Mouse (Mus musculus) v-Abl transformed pro-B cells (cell line): Measurements from ENCODE around the gene Abhd5.

ENCODE experiments used
- in situ Hi-C, 2 experiments: fragments of 400-800 bp; cut with MboI; formaldehyde crosslinking; loops; one replicate each; pipeline ENCODE4 v1.15.1; 2025; ENCODE audit not compliant: unreplicated experiment in 2 of 2

The Abhd5 gene

GRCm38 (mm10) chr9:122351303-122352024 is at the start of gene Abhd5:
TSS of gene Abhd5 (plus strand) at chr9:122351608.
- in situ Hi-C loops = no loop called here

DNA sequence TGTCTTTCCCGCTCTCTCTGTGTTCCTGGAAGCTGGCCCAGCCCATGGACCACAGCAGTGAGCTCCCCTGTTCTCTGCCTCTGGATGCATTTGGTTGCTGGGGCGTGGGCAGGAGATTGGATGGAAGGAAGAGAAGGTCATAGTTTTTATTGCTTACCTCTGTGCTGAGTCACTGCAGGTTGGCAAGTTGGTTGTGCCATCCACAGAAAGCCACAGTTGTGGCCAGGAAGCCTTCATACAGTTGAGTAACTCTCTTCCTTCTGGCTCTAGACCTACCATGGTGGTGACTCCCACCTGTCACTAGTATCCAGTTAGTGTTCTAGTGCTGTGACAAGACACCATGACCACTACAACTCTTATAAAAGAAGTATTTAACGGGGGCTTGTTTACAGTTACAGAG is 46.1 kb upstream of the Abhd5 start:
- in situ Hi-C loops = loop anchor here (5.0 to 25.0 kb wide), 3 partner anchors 58 to 818 kb away; partner anchors contain the start of genes Ccdc13 (in 1 of the 2) and Cck (in 1 of the 2)

DNA sequence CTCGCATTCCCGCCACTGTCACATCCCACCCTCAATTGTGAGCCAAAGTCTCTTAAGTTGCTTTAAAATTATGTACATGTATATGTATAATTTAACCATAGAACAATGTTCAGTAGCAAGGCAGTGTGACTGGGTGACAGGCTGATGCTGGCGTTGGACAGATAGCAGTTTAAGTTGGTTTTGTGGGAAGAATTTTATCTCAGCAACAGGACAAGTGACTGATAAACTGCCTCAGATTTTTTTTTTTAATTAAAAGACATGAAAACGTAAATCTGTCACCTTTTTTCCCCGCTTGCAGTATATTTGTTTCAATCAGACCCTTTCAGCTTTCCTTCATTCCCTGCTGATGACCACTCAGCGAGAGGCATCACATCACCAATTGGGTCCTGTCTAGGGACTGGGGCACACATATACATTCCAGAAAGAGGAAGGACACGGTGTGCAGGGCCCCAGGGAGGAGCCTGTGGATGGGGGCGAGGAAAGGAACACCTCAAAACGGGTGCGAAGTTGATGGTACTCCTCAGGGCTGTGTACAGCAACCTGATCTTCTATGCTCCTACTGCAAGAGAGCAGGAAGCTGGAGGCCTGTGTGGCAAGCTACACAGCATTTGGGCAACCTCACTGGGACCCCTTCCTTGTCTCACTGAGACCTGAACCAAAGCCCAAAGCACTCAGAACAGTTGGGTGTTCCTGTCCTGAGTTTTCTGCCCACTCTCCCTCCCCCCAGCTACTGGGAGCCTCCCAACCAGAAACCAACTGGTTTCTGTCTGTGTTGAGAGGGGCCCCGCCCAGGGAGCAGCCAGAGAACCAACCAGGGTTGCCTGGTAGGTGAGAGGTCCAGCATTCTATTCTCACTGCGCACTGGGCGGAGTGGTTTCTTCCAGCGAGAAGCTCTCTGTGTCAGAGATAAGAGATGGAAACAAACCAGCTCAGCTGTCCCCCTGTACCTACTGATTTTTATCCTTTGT is 42.1 kb upstream of the Abhd5 start:
- in situ Hi-C loops = loop anchor here (5.0 to 25.0 kb wide), 3 partner anchors 62 to 822 kb away; partner anchors contain the start of genes Ccdc13 (in 1 of the 2) and Cck (in 1 of the 2)

DNA sequence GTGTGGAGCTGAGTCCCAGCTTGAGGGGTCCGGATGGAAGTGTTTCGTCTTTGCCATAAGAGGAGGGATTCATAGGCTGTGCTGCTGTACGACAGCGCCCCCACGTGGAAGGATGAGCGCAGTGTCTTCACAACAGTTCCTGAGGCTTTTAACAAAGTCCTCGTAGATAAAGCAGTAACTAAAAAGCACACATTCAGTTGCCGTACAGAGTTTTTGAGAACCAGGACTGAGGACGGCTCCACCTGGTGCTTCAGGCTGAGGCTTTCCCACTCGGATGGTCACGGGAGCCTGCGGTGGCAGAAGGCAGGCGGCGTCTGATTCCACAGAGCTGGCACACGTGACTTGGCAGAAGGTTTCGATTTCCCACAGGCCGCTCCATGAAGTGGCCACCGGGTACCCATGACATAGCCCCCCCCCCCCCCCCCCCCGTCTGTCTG is 40.8 kb upstream of the Abhd5 start:
- in situ Hi-C loops = loop anchor here (5.0 to 25.0 kb wide), 3 partner anchors 288 to 823 kb away; partner anchors contain the start of genes Ccdc13 (in 1 of the 2) and Cck (in 1 of the 2)

DNA sequence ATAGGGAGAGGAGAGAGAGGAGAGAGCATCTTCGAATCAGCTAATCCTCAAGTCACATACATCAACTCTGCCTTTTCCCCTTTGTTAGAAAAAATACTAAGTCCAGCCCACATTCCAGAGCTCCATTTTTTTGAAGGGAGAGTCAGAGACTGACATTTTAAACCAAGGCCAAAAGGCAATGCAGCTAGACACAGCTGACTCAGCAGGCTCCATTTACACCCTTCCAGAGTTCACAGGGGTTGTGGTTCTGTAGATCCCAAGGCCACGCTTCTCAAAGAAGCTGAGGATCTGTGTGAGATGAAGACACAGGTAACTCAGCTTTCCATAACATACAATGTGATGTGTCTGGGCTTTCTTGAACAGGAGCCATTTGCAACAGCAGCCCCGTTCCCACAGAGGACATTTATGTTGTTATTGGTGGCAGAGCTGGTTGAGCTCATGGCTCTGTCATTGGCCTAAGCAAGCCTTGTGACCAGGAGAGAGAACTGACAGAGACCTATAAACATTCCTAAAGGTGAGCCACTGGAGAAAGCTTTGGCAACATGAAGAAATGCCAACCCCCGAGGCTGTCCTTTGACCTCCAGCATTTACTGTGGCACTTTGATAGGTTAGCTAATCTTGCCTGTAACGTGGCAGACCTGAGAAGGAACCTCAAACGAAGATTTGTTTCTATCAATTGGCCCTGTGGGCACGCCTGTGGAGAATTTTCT is 40.2 kb upstream of the Abhd5 start:
- in situ Hi-C loops = loop anchor here (5.0 to 25.0 kb wide), 3 partner anchors 289 to 824 kb away; partner anchors contain the start of genes Ccdc13 (in 1 of the 2) and Cck (in 1 of the 2)

- in situ Hi-C loops = loop anchor here (5.0 to 25.0 kb wide), 3 partner anchors 290 to 825 kb away; partner anchors contain the start of genes Ccdc13 (in 1 of the 2) and Cck (in 1 of the 2)
Measured at GRCm38 (mm10) chr9:122312296-122312990, 39.0 kb upstream of the Abhd5 start.

DNA sequence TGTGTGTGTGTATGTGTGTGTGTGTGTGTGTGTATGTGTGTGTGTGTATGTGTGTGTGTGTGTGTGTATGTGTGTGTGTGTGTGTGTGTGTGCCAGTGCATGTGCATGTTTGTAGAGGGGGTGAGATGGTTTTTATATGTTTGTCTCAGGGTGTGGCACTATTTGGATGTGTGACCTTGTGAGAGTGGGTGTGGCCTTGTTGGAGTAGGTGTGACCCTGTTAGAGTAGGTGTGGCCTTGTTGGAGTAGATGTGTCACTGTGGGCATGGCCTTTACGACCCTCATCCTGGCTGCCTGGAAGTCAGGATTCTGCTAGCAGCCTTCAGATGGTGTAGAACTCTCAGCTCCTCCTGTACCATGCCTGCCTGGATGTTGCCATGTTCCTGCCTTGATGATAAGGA is 38.3 kb upstream of the Abhd5 start:
- in situ Hi-C loops = loop anchor here (5.0 to 25.0 kb wide), 3 partner anchors 291 to 826 kb away; partner anchors contain the start of genes Ccdc13 (in 1 of the 2) and Cck (in 1 of the 2)

DNA sequence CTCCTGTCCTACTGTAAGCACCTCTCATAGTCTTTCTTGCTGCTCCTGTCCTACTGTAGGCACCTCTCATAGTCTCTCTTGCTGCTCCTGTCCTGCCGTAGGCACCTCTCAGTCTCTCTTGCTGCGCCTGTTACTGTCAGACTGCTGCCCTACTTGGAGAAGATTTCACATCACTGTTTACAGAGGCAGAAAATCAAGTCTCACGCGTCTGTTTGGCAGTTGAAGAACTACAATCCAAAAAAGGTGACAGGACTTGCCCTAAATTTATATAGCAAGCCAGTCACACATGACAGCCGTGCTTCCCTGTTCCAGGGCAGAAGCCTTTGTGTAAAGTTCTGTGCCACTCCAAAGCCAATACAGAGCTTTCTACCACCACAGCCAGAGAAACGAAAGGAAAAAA is 37.0 kb upstream of the Abhd5 start:
- in situ Hi-C loops = loop anchor here (5.0 to 25.0 kb wide), 3 partner anchors 292 to 827 kb away; partner anchors contain the start of genes Ccdc13 (in 1 of the 2) and Cck (in 1 of the 2)

DNA sequence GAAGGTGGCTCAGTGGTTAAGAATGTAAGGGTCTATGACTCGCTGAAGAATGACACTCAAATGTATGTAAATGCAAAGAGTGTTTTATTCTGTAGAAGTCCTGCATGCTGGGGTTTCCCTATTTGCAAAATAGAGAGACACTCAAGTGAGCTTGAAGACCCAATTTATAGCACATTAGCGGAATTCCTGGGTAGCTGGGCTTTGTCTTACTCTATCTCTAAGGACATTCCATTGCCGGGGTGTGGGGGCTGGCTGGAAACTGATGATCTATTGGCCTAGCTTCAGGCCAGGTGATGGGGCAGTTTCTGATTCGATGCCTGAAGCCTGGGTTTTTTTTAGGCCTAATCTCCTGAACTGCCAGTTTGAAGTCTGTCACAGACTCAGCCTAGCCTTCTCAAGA is 36.5 kb upstream of the Abhd5 start:
- in situ Hi-C loops = loop anchor here (5.0 to 25.0 kb wide), 3 partner anchors 293 to 828 kb away; partner anchors contain the start of genes Ccdc13 (in 1 of the 2) and Cck (in 1 of the 2)

GRCm38 (mm10) chr9:122315501-122315900 is 35.9 kb upstream of the Abhd5 start:
- in situ Hi-C loops = loop anchor here (5.0 to 25.0 kb wide), 3 partner anchors 293 to 828 kb away; partner anchors contain the start of genes Ccdc13 (in 1 of the 2) and Cck (in 1 of the 2)

GRCm38 (mm10) chr9:122316562-122316961 is 34.8 kb upstream of the Abhd5 start:
- in situ Hi-C loops = loop anchor here (5.0 to 25.0 kb wide), 3 partner anchors 294 to 829 kb away; partner anchors contain the start of genes Ccdc13 (in 1 of the 2) and Cck (in 1 of the 2)

GRCm38 (mm10) chr9:122320626-122321025 is 30.8 kb upstream of the Abhd5 start:
- in situ Hi-C loops = loop anchor here (25.0 kb wide), 2 partner anchors 483 to 833 kb away; partner anchors contain the start of genes Ccdc13 (in 1 of the 2) and Cck (in 1 of the 2)

DNA sequence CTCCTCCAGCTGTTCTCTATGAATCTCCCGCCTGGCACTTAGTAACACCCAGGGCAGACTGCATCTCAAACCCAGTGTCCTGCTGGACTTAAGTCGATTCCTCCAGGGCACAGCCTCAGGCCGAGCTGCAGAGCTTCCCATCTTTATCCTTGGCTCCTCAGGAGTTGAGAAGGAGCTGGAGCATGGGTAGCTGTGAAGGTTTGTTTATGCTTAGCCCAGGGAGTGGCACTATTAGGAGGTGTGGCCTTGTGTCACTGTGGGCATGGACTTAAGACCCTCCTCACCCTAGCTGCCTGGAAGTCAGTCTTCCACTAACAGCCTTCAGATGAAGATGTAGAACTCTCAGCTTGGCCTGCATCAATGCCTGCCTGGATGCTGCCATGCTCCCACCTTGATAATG is 29.1 kb upstream of the Abhd5 start:
- in situ Hi-C loops = loop anchor here (25.0 kb wide), 2 partner anchors 485 to 835 kb away; partner anchors contain the start of genes Ccdc13 (in 1 of the 2) and Cck (in 1 of the 2)

- in situ Hi-C loops = no loop called here
Measured at GRCm38 (mm10) chr9:122325996-122326395, 25.4 kb upstream of the Abhd5 start.

- in situ Hi-C loops = no loop called here
Measured at GRCm38 (mm10) chr9:122328199-122328598, 23.2 kb upstream of the Abhd5 start.

GRCm38 (mm10) chr9:122336677-122337076 is 14.7 kb upstream of the Abhd5 start:
- in situ Hi-C loops = no loop called here

DNA sequence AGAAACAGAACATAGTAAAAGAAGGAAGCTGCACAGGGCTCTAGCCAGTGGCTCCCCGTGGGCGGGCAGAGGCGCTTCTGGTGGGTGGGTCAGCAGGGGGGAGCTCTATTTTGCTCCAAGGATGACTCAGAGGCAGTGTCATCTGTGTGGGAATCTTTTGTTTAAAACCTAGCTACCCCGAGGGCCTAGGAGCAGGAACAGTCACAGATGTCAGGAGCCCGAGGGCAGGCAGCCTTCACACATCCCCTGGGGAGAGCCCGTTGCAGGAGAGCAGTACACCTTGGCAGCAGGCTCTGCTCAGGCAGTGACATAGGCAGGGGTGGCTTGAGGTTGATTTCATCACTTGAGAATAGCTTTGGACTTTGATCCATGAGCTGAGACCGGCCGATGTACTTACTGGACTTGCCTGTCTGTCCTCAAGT is 13.9 kb upstream of the Abhd5 start:
- in situ Hi-C loops = no loop called here

DNA sequence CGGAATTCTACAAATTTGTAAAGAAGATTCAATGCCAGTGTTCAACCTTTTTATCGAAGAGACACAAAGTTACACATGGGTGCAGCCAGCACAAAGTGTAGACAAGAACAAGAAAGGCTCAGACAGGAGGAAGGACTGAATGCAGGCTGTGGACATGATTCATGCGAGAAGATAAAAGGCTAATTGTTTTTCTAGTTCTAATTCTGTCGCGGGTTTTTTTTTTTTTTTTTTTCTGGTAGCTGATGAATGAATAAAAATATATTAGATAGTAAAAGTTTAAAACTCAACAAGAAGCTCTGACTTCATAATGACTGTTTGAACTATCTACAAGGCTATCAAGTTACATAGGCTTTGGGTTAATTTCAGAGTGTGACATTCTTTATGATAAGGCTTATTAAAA is 11.4 kb upstream of the Abhd5 start:
- in situ Hi-C loops = no loop called here

DNA sequence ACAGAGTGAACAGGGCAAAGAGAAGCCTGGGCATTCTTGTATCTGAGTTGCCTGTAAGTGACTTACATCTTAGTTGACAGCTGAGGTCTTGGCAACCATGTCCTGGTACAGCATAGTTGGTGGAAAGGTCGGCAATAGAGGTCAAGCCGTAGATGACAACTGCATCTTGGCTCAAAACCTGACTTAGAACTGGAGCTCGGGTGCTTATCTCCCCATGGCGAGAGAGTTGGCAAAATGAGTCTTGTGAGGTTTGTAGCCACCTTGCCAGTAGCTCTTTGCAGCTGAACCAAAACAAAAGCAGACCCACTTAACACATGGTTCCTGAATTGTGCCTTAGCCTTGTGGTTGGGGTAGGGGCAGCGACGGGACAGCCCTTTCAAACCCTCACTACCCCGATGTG is 8.0 kb upstream of the Abhd5 start:
- in situ Hi-C loops = no loop called here
